Mouse (Mus musculus) erythroblast, embryonic 14.5 days (primary cell): Measurements from ENCODE around the gene Kcnk2. TPM values are rescaled to one million over a fixed set of nuclear protein-coding genes. Genes with fewer than 3 reads are reported as not detected.

Experiments used
- H3K27me3 ChIP-seq: 2 replicates; pipeline ENCODE4 v1.6.1; 2012; ENCODE audit warnings: inconsistent platforms; ENCODE audit not compliant: control insufficient read depth
- H3K36me3 ChIP-seq: 2 replicates; pipeline ENCODE4 v1.6.1; 2012; ENCODE audit warnings: mild to moderate bottlenecking, inconsistent platforms; ENCODE audit not compliant: control insufficient read depth
- H3K4me1 ChIP-seq: 2 replicates; pipeline ENCODE4 v1.6.1; 2012; ENCODE audit warnings: inconsistent platforms; ENCODE audit not compliant: control insufficient read depth
- H3K4me3 ChIP-seq: replicated peaks from 2 replicates; pipeline ENCODE3; 2012; ENCODE audit warnings: moderate library complexity, mild to moderate bottlenecking, inconsistent platforms
- H3K9me3 ChIP-seq: 2 replicates; pipeline ENCODE4 v1.6.1; 2012; ENCODE audit warnings: low read length, inconsistent platforms, mixed read lengths; ENCODE audit not compliant: control insufficient read depth
- GATA1 ChIP-seq: IDR thresholded peaks from 2 replicates; pipeline ENCODE4 v1.6.1; 2012; ENCODE audit warnings: low read length, inconsistent platforms, mixed read lengths
- TAL1 ChIP-seq: IDR thresholded peaks from 3 replicates; pipeline ENCODE4 v1.6.1; 2012; ENCODE audit warnings: low read length, inconsistent platforms, mixed read lengths
- polyA plus RNA-seq: library from polyadenylated mRNA; stranded (reverse); fragments of >175 nt; gene quantifications from 2 replicates; pipeline ENCODE4 v1.2.3, GENCODE M21; 2012

Kcnk2 gene
- polyA plus RNA-seq, 1 experiment, result not detected

- TF ChIP-seq TAL1 (no peak), GATA1 (no peak)
- Histone ChIP-seq H3K4me3 (no peak overlapping the region), H3K4me1 (no peaks in the 10 kb centered on the region), H3K27me3 (no peaks in the 10 kb centered on the region), H3K36me3 (no peaks in the 10 kb centered on the region), H3K9me3 (peaks cover 4% of the 10 kb centered on the region; the same call in 1 of the 2 replicates)
These were observed 237.4 kb downstream of the Kcnk2 start for GRCm38 (mm10) chr1:189164721-189165120.

GRCm38 (mm10) chr1:189164241-189164640 is 237.8 kb downstream of the Kcnk2 start:
- H3K27me3 ChIP-seq, result no peaks in the 10 kb centered on the region
- TF ChIP-seq TAL1 (no peak), GATA1 (no peak)
- H3K4me3 ChIP-seq, result no peak overlapping the region

More at GRCm38 (mm10) chr1:189164241-189164640, 237.8 kb downstream of the Kcnk2 start:
- Histone ChIP-seq H3K4me1 (no peaks in the 10 kb centered on the region), H3K36me3 (no peaks in the 10 kb centered on the region), H3K9me3 (peaks cover 2% of the 10 kb centered on the region; the same call in 1 of the 2 replicates)
